Mouse (Mus musculus) ovary, postnatal 14 days (tissue): ENCODE measurements around the gene Ddx51.

Experiments used
- DNase-seq: peaks from one replicate; pipeline ENCODE4 v3.0.0; 2022; ENCODE audit warnings: low spot score

Ddx51 gene

DNA sequence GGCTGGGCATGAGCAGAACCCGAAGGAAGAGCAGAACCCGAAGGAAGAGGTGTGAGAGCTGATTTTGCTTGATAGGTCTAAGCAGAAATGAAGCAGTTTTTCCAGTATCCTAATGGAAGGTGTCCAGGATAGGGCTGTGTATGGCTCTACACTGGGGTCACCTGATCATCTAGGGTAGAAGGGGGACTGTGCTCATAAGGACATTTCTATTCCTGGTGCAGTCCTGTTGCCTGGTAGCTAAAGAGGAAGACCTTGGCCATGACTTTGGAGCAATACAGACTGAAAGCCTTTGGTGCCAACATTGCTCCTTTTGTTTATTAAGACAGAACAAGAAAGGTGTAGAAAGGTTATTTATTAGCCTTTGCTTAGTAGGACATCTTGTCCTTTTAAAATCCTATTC is 10.8 kb downstream of the Ddx51 start:
- no peak for DNase-seq

DNA sequence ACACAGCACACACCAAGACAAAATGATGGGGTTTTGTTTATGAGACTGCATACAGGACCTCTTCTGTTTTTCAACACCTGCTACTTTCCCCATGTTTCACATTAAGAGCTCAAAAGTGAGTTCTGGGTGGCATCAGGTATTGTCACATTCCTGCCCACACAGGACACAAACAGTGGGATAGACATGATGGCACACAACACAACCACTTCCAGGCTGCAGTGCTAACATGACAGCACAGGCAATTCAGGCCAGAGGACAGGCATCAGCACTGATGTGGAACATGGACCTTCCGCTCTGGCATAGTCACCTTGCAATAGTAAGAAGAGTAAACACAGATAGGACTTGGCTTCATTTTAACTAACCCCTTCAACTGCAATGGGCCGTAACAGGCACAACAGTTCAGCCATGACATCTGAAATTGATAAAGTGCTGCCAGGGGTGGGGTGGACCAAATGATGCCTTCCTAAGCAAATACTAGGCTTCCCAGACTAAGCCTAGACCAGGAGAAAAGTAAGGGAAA is 11.6 kb downstream of the Ddx51 start:
- no peak for DNase-seq

DNA sequence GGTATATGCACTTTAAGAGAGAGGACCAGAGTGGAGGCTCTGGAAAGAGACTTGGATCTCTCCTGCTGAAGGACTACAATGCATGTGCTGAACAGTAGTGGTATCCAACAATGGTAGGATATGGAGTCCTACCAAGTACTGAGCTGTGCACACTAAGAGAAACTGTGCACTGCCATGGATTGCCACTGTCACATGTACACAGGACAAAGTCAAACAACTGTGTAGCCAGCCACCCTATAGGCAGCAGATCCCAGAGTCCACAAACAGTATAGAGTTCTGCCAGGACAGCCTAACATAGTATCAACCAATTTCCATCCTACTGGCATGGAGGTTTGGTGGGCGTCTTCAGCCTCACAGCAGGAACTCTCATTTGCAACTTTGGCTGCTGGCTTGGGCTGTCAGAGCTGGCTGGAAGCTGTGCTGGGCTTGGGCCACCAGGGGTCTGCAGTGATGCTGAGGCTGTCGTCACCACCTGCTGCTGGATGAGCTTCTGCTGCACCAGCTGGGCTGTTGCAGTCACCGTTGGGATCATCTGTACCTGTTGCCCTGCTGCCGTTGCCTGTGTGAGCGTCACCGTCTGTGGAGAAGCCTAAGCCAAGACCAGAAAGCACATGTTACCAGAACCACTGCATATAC is 12.4 kb downstream of the Ddx51 start:
- DNase-seq = no peak

DNA sequence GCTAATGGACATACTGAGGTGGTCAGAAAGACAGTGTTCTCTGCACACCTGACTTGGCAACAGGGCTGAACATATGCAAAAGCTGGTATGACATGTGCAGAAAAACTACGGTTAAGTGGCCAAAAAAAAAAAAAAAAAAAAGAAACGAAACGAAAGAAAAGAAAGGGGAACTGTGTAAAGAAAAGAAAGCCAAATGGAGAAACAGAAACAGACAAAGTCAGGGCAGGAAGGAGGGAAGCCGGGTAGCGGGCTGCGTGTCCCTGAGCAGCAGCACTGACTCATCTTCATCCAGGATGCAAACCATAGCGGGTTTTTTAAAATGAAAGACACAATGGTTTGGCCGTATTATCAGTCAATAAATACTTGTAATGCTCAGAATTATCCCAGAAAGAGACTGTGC is 28.8 kb downstream of the Ddx51 start:
- no peak for DNase-seq

DNA sequence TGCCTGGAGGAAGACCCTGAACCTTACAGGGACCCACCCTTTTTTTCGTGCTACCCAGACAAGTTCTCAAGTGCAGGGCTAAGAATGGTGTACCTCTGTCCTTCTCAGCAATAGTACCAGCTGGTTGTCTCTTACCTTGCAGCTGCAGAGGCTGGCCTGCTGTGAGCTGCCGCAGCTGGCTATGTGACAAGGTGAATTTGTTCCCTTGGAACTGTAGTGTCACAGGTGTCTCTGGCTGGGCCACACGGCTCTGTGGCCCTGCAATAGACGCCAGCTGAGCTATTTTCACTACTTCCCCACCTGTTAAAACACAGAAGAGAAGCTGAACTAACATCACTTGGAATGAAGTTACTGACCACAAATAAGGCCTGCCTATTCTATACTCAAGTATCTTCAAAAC is 45.4 kb downstream of the Ddx51 start:
- DNase-seq = no peak

DNA sequence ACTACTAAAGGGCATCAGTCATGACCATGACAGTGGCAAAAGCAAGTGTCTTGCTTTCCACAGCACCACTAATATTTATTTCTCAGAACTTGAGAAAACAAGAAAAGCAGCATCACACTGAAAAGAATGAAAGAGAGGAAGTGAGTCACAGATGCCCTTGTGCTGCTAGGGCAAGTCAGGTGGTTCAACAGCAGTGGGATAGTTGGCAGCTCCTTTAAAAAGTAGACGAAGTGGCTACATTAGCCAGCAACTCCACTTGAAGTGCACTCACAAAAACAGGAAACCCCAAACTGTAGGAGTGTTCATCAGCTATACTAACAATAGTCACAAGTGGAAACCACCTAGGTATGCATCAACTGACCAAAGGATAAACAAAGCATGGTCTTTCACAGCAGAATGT is 50.8 kb downstream of the Ddx51 start:
- no peak for DNase-seq

DNA sequence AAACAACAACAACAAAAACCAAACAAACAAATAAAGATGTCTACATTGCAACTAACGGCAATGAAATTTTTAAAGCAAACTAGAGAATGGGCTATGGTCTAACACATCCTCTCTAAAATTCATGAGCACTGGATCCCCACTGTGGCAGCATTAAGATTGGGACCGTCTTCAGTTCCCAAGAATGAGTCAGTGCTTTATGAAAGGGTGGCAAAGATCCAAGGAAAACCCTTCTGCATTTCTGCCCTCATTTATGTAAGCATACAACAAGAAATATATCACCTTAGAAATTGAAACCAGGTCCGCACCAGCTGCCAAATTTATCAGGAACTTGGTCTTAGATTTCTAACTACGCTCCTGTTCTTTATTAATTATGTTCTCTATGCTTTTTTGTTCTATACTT is 56.0 kb downstream of the Ddx51 start:
- no peak for DNase-seq
